Mouse (Mus musculus) kidney, postnatal 0 days (tissue): ENCODE data around the gene Apod. TPM values are rescaled to one million over a fixed set of nuclear protein-coding genes. Genes with fewer than 3 reads are reported as not detected.

Source experiments
- ATAC-seq: fragments of 200-750 bp; cut with Nextera tagmentation; replicated peaks from 2 replicates; pipeline ENCODE4 v1.8.0; 2017; ENCODE audit warnings: low read depth, moderate number of reproducible peaks, moderate TSS enrichment, moderate library complexity; ENCODE audit not compliant: low FRiP score
- DNase-seq: peaks from one replicate; pipeline ENCODE4 v3.0.0-alpha.2; 2016; ENCODE audit warnings: low spot score
- H3K27ac ChIP-seq: fragments of 300-500 bp; sonication (generic); 2 replicates; pipeline ENCODE4 v1.5.1; 2014; ENCODE audit warnings: mild to moderate bottlenecking
- H3K27me3 ChIP-seq: fragments of 300-500 bp; sonication (generic); 2 replicates; pipeline ENCODE4 v1.6.1; 2014; ENCODE audit warnings: low read length, mixed read lengths; ENCODE audit not compliant: insufficient read depth
- H3K36me3 ChIP-seq: fragments of 300-500 bp; sonication (generic); 2 replicates; pipeline ENCODE4 v1.6.1; 2014; ENCODE audit warnings: low read length, mixed read lengths; ENCODE audit not compliant: insufficient read depth
- H3K4me1 ChIP-seq: fragments of 300-500 bp; sonication (generic); replicated peaks from 2 replicates; pipeline ENCODE4 v1.6.1; 2014; ENCODE audit warnings: antibody characterized with exemption, low read length, mixed read lengths; ENCODE audit not compliant: insufficient read depth
- H3K4me2 ChIP-seq: fragments of 300-500 bp; sonication (generic); 2 replicates; pipeline ENCODE4 v1.6.1; 2014; ENCODE audit warnings: mild to moderate bottlenecking, low read length, moderate library complexity, mixed read lengths
- H3K4me3 ChIP-seq: fragments of 300-500 bp; sonication (generic); replicated peaks from 2 replicates; pipeline ENCODE4 v1.5.1; 2014; ENCODE audit warnings: low read depth, low read length
- H3K9ac ChIP-seq: fragments of 300-500 bp; sonication (generic); 2 replicates; pipeline ENCODE4 v1.6.1; 2014; ENCODE audit warnings: low read depth, low read length
- H3K9me3 ChIP-seq: fragments of 300-500 bp; sonication (generic); replicated peaks from 2 replicates; pipeline ENCODE4 v1.6.1; 2016; ENCODE audit warnings: low read length, inconsistent platforms, mixed read lengths
- CTCF ChIP-seq: IDR thresholded peaks from 2 replicates; pipeline ENCODE4 v1.5.1; 2016; ENCODE audit warnings: antibody characterized with exemption, low read depth, mild to moderate bottlenecking, moderate library complexity
- WGBS: fragments of 180-500 bp; shearing (Covaris S2); extraction: QIAGEN DNeasy Blood & Tissue Kit; methylation state at CpG from one replicate; pipeline ENCODE4 v1.1.7; 2014; 5-methylcytosine and 5-hydroxymethylcytosine counted together
- polyA plus RNA-seq: library from polyadenylated mRNA; unstranded; fragments of >200 nt; fragmentation: Nextera tagmentation; extraction: Ambion mirVana; gene quantifications from 2 replicates; pipeline ENCODE4 v1.2.1, GENCODE M21; 2015

Apod gene
- polyA plus RNA-seq, 1 experiment from 2014 or later, result 1.9 TPM

GRCm38 (mm10) chr16:31303276-31303675 lies 11.3 kb downstream of the Apod start:
- no peak overlapping the region for H3K9ac ChIP-seq
- no peak overlapping the region for H3K4me3 ChIP-seq
- peaks cover 15% of the 10 kb centered on the region; the same call in 1 of the 2 replicates for H3K4me1 ChIP-seq
- no peak for TF ChIP-seq CTCF
- no peaks in the 10 kb centered on the region for H3K9me3 ChIP-seq
- 65% methylated on average over 10 of the region's 10 CpGs for WGBS
- no peak for DNase-seq
- H3K27me3 ChIP-seq, result no peaks in the 10 kb centered on the region
- H3K4me2 ChIP-seq, result no peak overlapping the region
- no peak for ATAC-seq
- no peaks in the 10 kb centered on the region for H3K36me3 ChIP-seq
- H3K27ac ChIP-seq, result no peak overlapping the region

- no peak for ATAC-seq
- no peak overlapping the region for H3K4me2 ChIP-seq
- peaks cover 15% of the 10 kb centered on the region; the same call in 1 of the 2 replicates for H3K4me1 ChIP-seq
- no peak for TF ChIP-seq CTCF
- H3K4me3 ChIP-seq, result no peak overlapping the region
- H3K27ac ChIP-seq, result no peak overlapping the region
- no peak for DNase-seq
- WGBS, result 81% methylated on average over 6 of the region's 6 CpGs
- no peaks in the 10 kb centered on the region for H3K9me3 ChIP-seq
- H3K36me3 ChIP-seq, result no peaks in the 10 kb centered on the region
- no peaks in the 10 kb centered on the region for H3K27me3 ChIP-seq
- H3K9ac ChIP-seq, result no peak overlapping the region
Measured at GRCm38 (mm10) chr16:31300883-31301532, 13.6 kb downstream of the Apod start.

GRCm38 (mm10) chr16:31300467-31300866 lies 14.1 kb downstream of the Apod start:
- TF ChIP-seq CTCF, result no peak
- Histone ChIP-seq H3K4me2 (no peak overlapping the region), H3K4me1 (peaks cover 15% of the 10 kb centered on the region; the same call in 1 of the 2 replicates), H3K9ac (no peak overlapping the region), H3K36me3 (no peaks in the 10 kb centered on the region), H3K27me3 (no peaks in the 10 kb centered on the region), H3K4me3 (no peak overlapping the region), H3K27ac (no peak overlapping the region), H3K9me3 (no peaks in the 10 kb centered on the region)
- DNase-seq (no peak), ATAC-seq (no peak)
- WGBS, result 51% methylated on average over 7 of the region's 7 CpGs

- WGBS, result 38% methylated on average over 3 of the region's 3 CpGs
- no peak overlapping the region for H3K4me3 ChIP-seq
- no peak overlapping the region for H3K9ac ChIP-seq
- H3K4me1 ChIP-seq, result peaks cover 15% of the 10 kb centered on the region; the same call in 1 of the 2 replicates
- TF ChIP-seq CTCF, result no peak
- no peaks in the 10 kb centered on the region for H3K36me3 ChIP-seq
- DNase-seq (no peak), ATAC-seq (no peak; the same call in 1 of the 2 replicates)
- H3K27ac ChIP-seq, result no peak overlapping the region
- no peaks in the 10 kb centered on the region for H3K27me3 ChIP-seq
- no peak overlapping the region for H3K4me2 ChIP-seq
- no peaks in the 10 kb centered on the region for H3K9me3 ChIP-seq
Measured at GRCm38 (mm10) chr16:31299960-31300353, 14.7 kb downstream of the Apod start.

- Histone ChIP-seq H3K9me3 (no peaks in the 10 kb centered on the region), H3K4me1 (peaks cover 15% of the 10 kb centered on the region; the same call in 1 of the 2 replicates), H3K4me2 (no peak overlapping the region), H3K27ac (no peak overlapping the region), H3K4me3 (no peak overlapping the region), H3K9ac (no peak overlapping the region), H3K27me3 (no peaks in the 10 kb centered on the region), H3K36me3 (no peaks in the 10 kb centered on the region)
- DNase-seq (peak; percentile 45), ATAC-seq (0 out of 2 replicates have a peak, but pooled peaks have one; percentile 25)
- no peak for TF ChIP-seq CTCF
- 39% methylated on average over 11 of the region's 11 CpGs for WGBS
Measured at GRCm38 (mm10) chr16:31299164-31299959, 15.2 kb downstream of the Apod start.

GRCm38 (mm10) chr16:31297113-31297512 lies 17.5 kb downstream of the Apod start:
- Histone ChIP-seq H3K27me3 (no peaks in the 10 kb centered on the region), H3K4me2 (no peak overlapping the region), H3K27ac (no peak overlapping the region), H3K4me3 (no peak overlapping the region), H3K36me3 (no peaks in the 10 kb centered on the region), H3K4me1 (peaks cover 18% of the 10 kb centered on the region; the same call in 1 of the 2 replicates), H3K9me3 (no peaks in the 10 kb centered on the region), H3K9ac (no peak overlapping the region)
- no peak for DNase-seq
- WGBS, result 86% methylated on average over 7 of the region's 7 CpGs
- no peak for TF ChIP-seq CTCF
- no peak for ATAC-seq
